Mouse (Mus musculus): Measurements from ENCODE around the gene Phf21a. TPM values are rescaled to one million over a fixed set of nuclear protein-coding genes. Genes with fewer than 3 reads are reported as not detected.

Phf21a gene
- polyA plus RNA-seq, 1 experiment from 2014 or later, result 43.7 TPM

DNA sequence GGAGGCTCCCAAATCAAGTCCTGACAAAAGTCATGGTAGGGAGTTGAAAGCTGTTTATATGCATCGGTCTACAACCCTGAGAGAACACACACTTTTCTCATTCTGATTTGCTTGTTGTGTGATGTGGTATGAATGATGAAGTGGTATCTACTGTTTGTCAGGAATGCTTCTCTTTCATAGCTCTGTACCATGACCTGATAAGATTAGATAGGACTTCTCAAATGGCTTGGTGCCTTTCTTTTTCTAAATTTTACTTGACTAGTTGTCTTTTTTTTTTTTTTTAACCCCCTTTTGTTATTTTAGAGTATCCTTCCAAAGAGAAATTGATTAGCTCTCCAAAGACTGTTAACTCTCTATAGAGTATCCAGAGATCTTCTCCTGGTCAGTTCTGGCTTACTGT lies 153.2 kb downstream of the Phf21a start:
- Histone ChIP-seq H3K9me3 (replicated peaks) (no peaks in the 10 kb centered on the region), H3K27ac (no peak overlapping the region), H3K4me1 (no peaks in the 10 kb centered on the region), H3K4me2 (no peak overlapping the region), H3K9ac (no peak overlapping the region), H3K36me3 (ENCODE audit: poor library complexity, severe bottlenecking) (peaks cover 44% of the 10 kb centered on the region), H3K27me3 (no peaks in the 10 kb centered on the region), H3K4me3 (no peak overlapping the region)
- no peak for ATAC-seq
- WGBS, result 100% methylated on average over 1 of the region's 1 CpGs

DNA sequence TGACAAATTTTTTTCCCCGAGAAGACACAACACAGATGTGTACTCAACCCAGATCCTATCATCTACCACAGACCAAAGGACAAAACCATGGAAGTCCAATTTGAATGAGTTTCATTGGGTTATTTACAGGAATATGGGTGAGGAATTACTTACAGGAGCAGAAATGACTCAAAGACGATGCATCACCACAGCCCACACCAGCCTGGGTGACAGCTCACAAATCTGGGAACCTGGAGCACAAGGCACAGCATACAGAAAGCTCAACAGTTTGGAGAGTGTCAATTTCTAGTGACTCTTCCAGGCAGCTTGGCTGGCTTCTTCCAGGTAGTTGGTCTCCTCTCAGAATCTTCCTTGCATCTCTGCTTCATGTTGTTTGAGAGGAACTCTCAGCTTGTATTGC lies 154.8 kb downstream of the Phf21a start:
- 100% methylated on average over 2 of the region's 2 CpGs for WGBS

DNA sequence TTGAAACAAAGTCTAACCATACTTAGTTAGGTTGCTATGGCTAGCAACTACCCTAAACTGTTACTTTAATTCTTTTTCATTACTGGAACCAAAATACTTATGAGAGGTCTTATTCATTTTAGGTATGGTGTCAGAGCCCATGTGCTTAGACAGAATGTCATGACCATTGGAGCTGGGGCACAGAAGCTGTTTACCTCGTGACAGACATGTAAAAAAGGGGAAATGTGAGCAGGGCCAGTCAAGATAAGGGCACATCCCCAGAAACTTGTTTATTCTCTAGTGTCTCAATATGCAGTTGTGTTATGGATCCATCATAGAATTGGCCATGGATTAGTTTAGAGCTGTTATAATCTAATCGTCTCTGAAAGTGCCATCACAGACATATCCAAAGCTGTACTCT lies 157.6 kb downstream of the Phf21a start:
- Histone ChIP-seq H3K4me2 (no peak overlapping the region), H3K9ac (no peak overlapping the region), H3K27ac (no peak overlapping the region), H3K27me3 (no peaks in the 10 kb centered on the region), H3K36me3 (ENCODE audit: poor library complexity, severe bottlenecking) (peaks cover 30% of the 10 kb centered on the region), H3K9me3 (replicated peaks) (no peaks in the 10 kb centered on the region), H3K4me1 (no peaks in the 10 kb centered on the region), H3K4me3 (no peak overlapping the region)
- ATAC-seq, result no peak
- WGBS, result 86% methylated on average over 2 of the region's 2 CpGs

More for the DNA sequence above, 154.8 kb downstream of the Phf21a start:
- Histone ChIP-seq H3K9ac (no peak overlapping the region), H3K36me3 (ENCODE audit: poor library complexity, severe bottlenecking) (peaks cover 42% of the 10 kb centered on the region), H3K27ac (no peak overlapping the region), H3K4me3 (no peak overlapping the region), H3K4me1 (no peaks in the 10 kb centered on the region), H3K9me3 (replicated peaks) (no peaks in the 10 kb centered on the region), H3K27me3 (no peaks in the 10 kb centered on the region), H3K4me2 (no peak overlapping the region)
- ATAC-seq, result no peak

DNA sequence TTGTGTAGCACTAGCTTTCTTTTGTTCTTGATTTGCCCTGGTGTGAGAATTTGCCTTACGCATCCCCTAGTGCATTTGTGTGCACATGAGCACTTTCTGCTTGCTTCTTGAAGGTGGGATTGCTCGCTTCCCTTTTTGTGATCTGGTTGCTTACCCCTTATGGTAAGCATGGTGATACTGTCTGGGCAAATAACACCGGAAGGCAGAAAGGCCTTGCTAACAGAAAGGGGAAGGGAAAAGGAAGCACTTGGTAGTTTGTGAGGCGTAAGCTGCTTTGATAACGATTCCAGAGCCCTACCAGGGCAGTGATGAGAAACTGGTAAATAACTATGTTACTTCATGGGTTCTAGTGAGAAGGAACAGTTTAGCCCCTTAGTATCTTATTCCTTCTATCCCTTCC lies 160.9 kb downstream of the Phf21a start:
- H3K9ac ChIP-seq, result no peak overlapping the region
- H3K4me2 ChIP-seq, result no peak overlapping the region
- H3K27ac ChIP-seq, result no peak overlapping the region
- H3K4me3 ChIP-seq, result no peak overlapping the region
- H3K4me1 ChIP-seq, result no peaks in the 10 kb centered on the region; the same call in 1 of the 2 replicates
- peaks cover 15% of the 10 kb centered on the region for H3K36me3 ChIP-seq (ENCODE audit: poor library complexity, severe bottlenecking)
- H3K9me3 ChIP-seq (replicated peaks), result no peaks in the 10 kb centered on the region
- 95% methylated on average over 5 of the region's 5 CpGs for WGBS
- H3K27me3 ChIP-seq, result no peaks in the 10 kb centered on the region
- ATAC-seq, result no peak

DNA sequence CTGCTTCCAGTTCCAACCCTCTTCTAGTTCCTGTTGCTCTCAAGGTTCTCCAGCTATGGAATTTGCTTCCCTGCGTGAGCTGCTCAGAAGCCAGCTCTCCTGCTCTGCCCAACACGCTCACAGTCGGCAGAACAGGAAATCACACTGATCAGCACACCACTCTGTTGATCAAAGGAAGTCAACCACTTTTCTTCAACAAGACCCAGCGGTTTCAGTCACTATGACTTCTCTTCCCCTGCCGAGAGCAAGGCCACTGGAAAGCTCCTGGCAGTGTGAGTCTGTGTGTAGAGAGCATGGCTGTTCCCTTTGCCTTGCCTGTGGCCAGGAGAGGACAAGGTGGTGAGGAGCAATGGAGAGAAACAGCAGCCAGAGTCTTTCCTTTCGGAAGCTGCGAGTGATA lies 163.2 kb downstream of the Phf21a start:
- H3K4me3 ChIP-seq, result no peak overlapping the region
- H3K9ac ChIP-seq, result no peak overlapping the region
- H3K27ac ChIP-seq, result no peak overlapping the region
- H3K36me3 ChIP-seq (ENCODE audit: poor library complexity, severe bottlenecking), result peaks cover 9% of the 10 kb centered on the region
- no peaks in the 10 kb centered on the region for H3K9me3 ChIP-seq (replicated peaks)
- no peak overlapping the region for H3K4me2 ChIP-seq
- H3K27me3 ChIP-seq, result no peaks in the 10 kb centered on the region
- no peaks in the 10 kb centered on the region; the same call in 1 of the 2 replicates for H3K4me1 ChIP-seq
- 86% methylated on average over 7 of the region's 7 CpGs for WGBS
- no peak for ATAC-seq

DNA sequence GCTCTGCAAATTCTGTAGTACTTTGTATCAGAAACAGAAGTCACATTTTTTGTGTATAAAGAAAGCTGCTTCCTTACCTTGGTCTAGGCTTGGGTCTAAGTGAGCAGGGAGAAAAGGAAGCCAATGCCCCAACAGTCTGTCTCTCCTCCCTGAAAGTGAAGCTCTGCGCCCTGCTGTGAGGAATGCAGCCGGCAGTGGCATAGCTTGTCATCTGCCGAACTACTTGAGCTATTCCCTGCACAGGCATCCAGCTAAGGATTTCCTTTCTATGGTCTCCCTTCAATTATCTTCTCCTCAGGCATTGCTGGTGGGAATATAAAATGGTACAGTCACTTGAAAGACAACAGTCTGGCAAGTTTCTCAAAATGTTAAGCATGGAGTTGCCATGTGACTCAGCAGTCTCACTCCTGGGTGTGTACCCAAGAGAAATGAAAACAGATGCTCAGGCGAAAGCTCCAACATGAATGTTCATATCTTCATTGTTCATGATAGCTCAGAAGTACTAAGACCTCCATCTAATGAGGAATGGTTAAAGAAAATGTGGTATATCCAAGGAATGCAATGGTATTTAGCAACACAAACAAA lies 164.5 kb downstream of the Phf21a start:
- ATAC-seq, result no peak
- H3K9ac ChIP-seq, result no peak overlapping the region
- no peak overlapping the region for H3K4me3 ChIP-seq
- no peak overlapping the region for H3K4me2 ChIP-seq
- H3K4me1 ChIP-seq, result no peaks in the 10 kb centered on the region; the same call in 1 of the 2 replicates
- 68% methylated on average over 4 of the region's 4 CpGs for WGBS
- peaks cover 9% of the 10 kb centered on the region for H3K36me3 ChIP-seq (ENCODE audit: poor library complexity, severe bottlenecking)
- no peaks in the 10 kb centered on the region for H3K27me3 ChIP-seq
- no peaks in the 10 kb centered on the region for H3K9me3 ChIP-seq (replicated peaks)
- no peak overlapping the region for H3K27ac ChIP-seq

DNA sequence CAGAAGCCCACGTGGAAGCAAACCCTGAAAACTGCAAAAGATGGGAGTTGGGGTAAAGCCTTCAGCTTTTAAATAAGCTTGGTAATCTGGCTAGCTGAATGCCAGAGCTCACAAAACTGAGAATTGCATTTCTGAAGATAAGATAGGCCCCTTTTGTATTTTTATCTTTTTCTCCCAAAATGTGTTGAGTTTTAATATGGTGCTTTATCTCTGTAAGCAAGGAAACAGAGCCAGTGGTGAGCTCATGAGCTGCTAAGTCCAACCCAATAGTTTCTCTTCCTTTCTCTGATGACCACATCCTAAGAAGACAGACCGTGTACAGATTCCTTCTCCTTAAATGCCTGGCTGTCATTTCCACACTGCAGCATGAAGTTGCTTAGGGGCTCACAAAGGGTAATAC lies 167.0 kb downstream of the Phf21a start:
- no peak overlapping the region for H3K4me2 ChIP-seq
- ATAC-seq, result no peak
- no peaks in the 10 kb centered on the region for H3K27me3 ChIP-seq
- H3K9ac ChIP-seq, result no peak overlapping the region
- 90% methylated on average over 2 of the region's 2 CpGs for WGBS
- H3K4me1 ChIP-seq, result no peaks in the 10 kb centered on the region; the same call in 1 of the 2 replicates
- H3K27ac ChIP-seq, result no peak overlapping the region
- no peaks in the 10 kb centered on the region for H3K9me3 ChIP-seq (replicated peaks)
- no peak overlapping the region for H3K4me3 ChIP-seq
- H3K36me3 ChIP-seq (ENCODE audit: poor library complexity, severe bottlenecking), result peaks cover 6% of the 10 kb centered on the region

DNA sequence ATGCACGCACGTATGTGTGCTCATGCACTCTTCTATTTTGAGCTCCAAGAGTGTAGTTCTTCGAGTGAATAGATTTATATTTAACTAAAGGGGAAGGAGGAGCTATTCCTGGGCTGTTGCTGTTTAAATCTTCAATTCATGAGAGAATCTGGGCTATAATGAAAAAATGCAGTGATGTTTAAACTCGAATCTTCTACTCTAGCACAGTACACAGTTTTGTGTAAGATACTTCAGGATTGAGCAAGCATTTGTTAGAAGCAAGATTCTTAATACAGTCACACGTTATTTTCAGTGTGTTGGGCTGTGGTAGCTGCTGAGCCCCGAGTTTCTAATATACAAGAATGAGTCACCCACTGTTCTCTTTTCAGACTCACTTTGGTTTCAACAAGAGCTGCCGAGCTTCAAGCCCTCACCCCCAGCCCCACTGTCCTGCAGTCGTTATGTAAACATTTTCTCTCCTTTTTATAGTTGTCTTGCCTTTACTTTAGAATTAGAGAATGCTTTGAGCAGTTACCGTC lies 173.2 kb downstream of the Phf21a start:
- ATAC-seq, result no peak
- Histone ChIP-seq H3K4me3 (no peak overlapping the region), H3K4me1 (no peaks in the 10 kb centered on the region), H3K36me3 (ENCODE audit: poor library complexity, severe bottlenecking) (peaks cover 7% of the 10 kb centered on the region), H3K9me3 (replicated peaks) (no peaks in the 10 kb centered on the region), H3K9ac (no peak overlapping the region), H3K27ac (no peak overlapping the region), H3K27me3 (no peaks in the 10 kb centered on the region), H3K4me2 (no peak overlapping the region)
- WGBS, result 64% methylated on average over 9 of the region's 9 CpGs

DNA sequence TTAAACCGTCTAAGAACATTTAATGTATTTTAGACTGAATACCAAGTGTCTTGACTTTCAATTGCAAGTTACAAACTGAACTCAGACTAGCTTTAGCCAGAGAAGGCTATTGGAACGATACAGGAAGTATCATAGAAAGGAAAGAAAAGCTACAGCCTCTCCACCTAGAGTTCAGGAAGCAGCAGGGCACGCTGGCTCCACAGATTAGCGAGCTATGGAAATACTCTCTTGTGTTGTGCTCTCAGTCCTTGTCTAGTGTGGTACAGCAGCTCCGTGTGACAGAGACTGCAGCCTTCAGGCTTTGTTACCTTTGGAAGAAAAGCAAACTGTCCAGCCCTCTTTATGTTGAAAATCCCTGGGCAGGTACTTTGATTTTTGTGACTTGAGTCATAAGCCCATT lies 176.3 kb downstream of the Phf21a start:
- Histone ChIP-seq H3K4me1 (peaks cover 17% of the 10 kb centered on the region), H3K36me3 (ENCODE audit: poor library complexity, severe bottlenecking) (peaks cover 7% of the 10 kb centered on the region), H3K27me3 (no peaks in the 10 kb centered on the region), H3K9me3 (replicated peaks) (no peaks in the 10 kb centered on the region), H3K4me2 (no peak overlapping the region), H3K27ac (no peak overlapping the region), H3K9ac (no peak overlapping the region), H3K4me3 (no peak overlapping the region)
- no peak for ATAC-seq
- 87% methylated on average over 5 of the region's 5 CpGs for WGBS

DNA sequence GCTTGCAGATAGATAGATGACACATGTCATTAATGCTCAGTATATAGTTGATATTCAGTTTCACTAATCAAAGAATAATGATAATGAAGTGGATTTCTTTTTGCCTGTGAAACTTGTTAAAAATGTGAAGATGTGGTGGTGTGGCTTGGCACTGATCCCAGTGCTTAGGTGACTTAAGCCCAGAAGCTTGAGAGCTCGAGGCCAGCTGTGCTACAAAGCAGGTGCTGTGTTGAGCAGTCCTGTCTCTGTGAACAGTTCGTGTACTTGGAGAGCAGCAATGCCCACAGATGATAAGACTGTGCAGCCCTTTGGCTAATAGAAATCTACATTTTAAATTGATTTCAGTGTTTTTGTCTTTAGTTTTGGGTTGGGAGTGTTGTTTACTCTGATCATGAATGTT lies 179.6 kb downstream of the Phf21a start:
- Histone ChIP-seq H3K9ac (no peak overlapping the region), H3K4me1 (peaks cover 17% of the 10 kb centered on the region), H3K9me3 (replicated peaks) (no peaks in the 10 kb centered on the region), H3K27ac (no peak overlapping the region; the same call in 1 of the 2 replicates), H3K36me3 (ENCODE audit: poor library complexity, severe bottlenecking) (peaks cover 7% of the 10 kb centered on the region), H3K4me3 (no peak overlapping the region), H3K4me2 (no peak overlapping the region), H3K27me3 (no peaks in the 10 kb centered on the region)
- ATAC-seq, result no peak
- 37% methylated on average over 2 of the region's 2 CpGs for WGBS

DNA sequence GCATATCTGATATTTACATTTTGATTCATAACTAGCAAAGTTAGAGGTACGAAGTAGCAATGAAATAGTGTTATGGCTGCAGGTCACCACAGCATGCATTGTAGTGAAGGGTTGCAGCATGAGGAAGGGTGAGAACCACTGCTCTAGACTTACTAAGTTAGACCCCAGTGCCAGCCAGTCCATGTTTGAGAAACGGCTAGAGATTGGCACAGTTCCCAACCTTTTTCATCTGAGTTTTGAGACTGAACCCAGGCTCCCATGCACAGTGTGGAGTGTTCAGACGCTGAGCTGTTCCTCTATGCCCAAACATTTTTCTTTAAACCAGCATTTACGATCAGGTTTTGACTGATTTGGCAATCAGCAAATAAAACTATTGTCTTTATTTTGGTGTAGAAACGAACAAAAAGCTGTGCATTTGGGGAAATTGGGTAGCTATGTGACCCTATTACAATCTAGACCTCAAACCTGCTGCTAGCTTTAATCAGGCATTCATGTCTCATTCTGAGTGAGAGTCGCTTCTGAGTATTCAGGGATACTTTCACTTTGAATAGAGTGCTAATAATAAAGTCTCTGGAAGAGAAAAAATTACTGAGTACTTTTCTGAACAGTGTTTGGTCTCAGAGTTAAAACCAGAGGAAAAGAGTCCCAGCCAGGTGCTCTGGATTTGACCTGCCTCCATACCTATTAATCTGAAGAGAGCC lies 180.3 kb downstream of the Phf21a start:
- peaks cover 22% of the 10 kb centered on the region for H3K4me1 ChIP-seq
- whole genome bisulfite sequencing, result 55% methylated on average over 6 of the region's 6 CpGs
- H3K27me3 ChIP-seq, result no peaks in the 10 kb centered on the region
- H3K9ac ChIP-seq, result no peak overlapping the region
- peak overlapping the region; percentile 0; the same call in 1 of the 2 replicates for H3K4me2 ChIP-seq
- H3K27ac ChIP-seq, result 0 out of 2 replicates have a peak overlapping the region, but pooled peaks have one; percentile 44
- no peak overlapping the region for H3K4me3 ChIP-seq
- H3K36me3 ChIP-seq (ENCODE audit: poor library complexity, severe bottlenecking), result peaks cover 7% of the 10 kb centered on the region
- ATAC-seq, result no peak
- H3K9me3 ChIP-seq (replicated peaks), result no peaks in the 10 kb centered on the region

DNA sequence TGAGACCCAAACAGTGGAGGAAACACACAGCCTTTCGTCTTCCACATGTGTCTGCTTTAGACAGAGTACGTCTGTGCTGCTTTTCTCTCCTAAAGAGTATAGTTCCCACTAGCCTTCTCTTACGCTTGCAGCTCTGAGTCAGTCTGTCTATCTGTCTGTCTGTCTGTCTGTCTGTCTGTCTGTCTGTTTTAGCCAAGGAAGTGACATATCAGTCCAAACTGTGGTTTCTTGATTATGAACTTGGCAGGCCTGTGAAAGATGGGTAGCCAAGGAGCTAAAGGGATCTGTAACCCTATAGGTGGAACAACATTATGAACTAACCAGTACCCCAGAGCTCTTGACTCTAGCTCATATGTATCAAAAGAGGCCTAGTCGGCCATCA lies 180.9 kb downstream of the Phf21a start:
- Histone ChIP-seq H3K4me1 (peaks cover 23% of the 10 kb centered on the region), H3K36me3 (ENCODE audit: poor library complexity, severe bottlenecking) (peaks cover 7% of the 10 kb centered on the region), H3K27me3 (no peaks in the 10 kb centered on the region), H3K4me2 (peak overlapping the region; percentile 0; the same call in 1 of the 2 replicates), H3K4me3 (no peak overlapping the region), H3K27ac (0 out of 2 replicates have a peak overlapping the region, but pooled peaks have one; percentile 44), H3K9me3 (replicated peaks) (no peaks in the 10 kb centered on the region), H3K9ac (no peak overlapping the region)
- WGBS, result 90% methylated on average over 4 of the region's 4 CpGs
- no peak for ATAC-seq
